Mouse (Mus musculus) kidney, embryonic 16.5 days (tissue): ENCODE results near the gene Fip1l1. TPM values are rescaled to one million over a fixed set of nuclear protein-coding genes. Genes with fewer than 3 reads are reported as not detected.

Source experiments
- ATAC-seq: fragments of 200-750 bp; cut with Nextera tagmentation; 2 replicates; pipeline ENCODE4 v1.8.0; 2017; ENCODE audit warnings: moderate TSS enrichment; ENCODE audit not compliant: low FRiP score, low TSS enrichment
- H3K27ac ChIP-seq: fragments of 300-500 bp; sonication (generic); 2 replicates; pipeline ENCODE4 v1.5.1; 2014; ENCODE audit warnings: low read length
- H3K27me3 ChIP-seq: fragments of 300-500 bp; sonication (generic); 2 replicates; pipeline ENCODE4 v1.6.1; 2014; ENCODE audit warnings: low read length, control low read depth, mixed read lengths; ENCODE audit not compliant: insufficient read depth
- H3K36me3 ChIP-seq: fragments of 300-500 bp; sonication (generic); 2 replicates; pipeline ENCODE4 v1.6.1; 2014; ENCODE audit warnings: low read length, control low read depth, mixed read lengths; ENCODE audit not compliant: insufficient read depth
- H3K4me1 ChIP-seq: fragments of 300-500 bp; sonication (generic); 2 replicates; pipeline ENCODE4 v1.6.1; 2014; ENCODE audit warnings: low read length, control low read depth, mixed read lengths; ENCODE audit not compliant: insufficient read depth
- H3K4me2 ChIP-seq: fragments of 300-500 bp; sonication (generic); replicated peaks from 2 replicates; pipeline ENCODE4 v1.6.1; 2014; ENCODE audit warnings: low read depth, low read length
- H3K4me3 ChIP-seq: fragments of 300-500 bp; sonication (generic); 2 replicates; pipeline ENCODE4 v1.5.1; 2014; ENCODE audit warnings: mild to moderate bottlenecking, low read length
- H3K9ac ChIP-seq: fragments of 300-500 bp; sonication (generic); replicated peaks from 2 replicates; pipeline ENCODE4 v1.6.1; 2014; ENCODE audit warnings: low read length
- H3K9me3 ChIP-seq: fragments of 300-500 bp; sonication (generic); 2 replicates; pipeline ENCODE4 v1.6.1; 2016; ENCODE audit warnings: low read length, control low read depth
- WGBS: fragments of 180-500 bp; shearing (Covaris S2); extraction: QIAGEN DNeasy Blood & Tissue Kit; methylation state at CpG from one replicate; pipeline ENCODE4 v1.1.7; 2014; 5-methylcytosine and 5-hydroxymethylcytosine counted together
- polyA plus RNA-seq: library from polyadenylated mRNA; unstranded; fragments of >200 nt; fragmentation: Nextera tagmentation; extraction: Ambion mirVana; gene quantifications from 2 replicates; pipeline ENCODE4 v1.2.1, GENCODE M21; 2015

Gene Fip1l1
- polyA plus RNA-seq, 1 experiment from 2014 or later = 88.2 TPM

GRCm38 (mm10) chr5:74561151-74561550, 25.9 kb downstream of the Fip1l1 start:
- 84% methylated on average over 1 of the region's 1 CpGs for WGBS
- H3K27ac ChIP-seq = no peak overlapping the region
- H3K4me1 ChIP-seq = no peaks in the 10 kb centered on the region
- no peak overlapping the region for H3K4me3 ChIP-seq
- no peak for ATAC-seq
- H3K36me3 ChIP-seq = peaks cover 47% of the 10 kb centered on the region
- no peaks in the 10 kb centered on the region for H3K27me3 ChIP-seq
- no peak overlapping the region for H3K4me2 ChIP-seq
- H3K9ac ChIP-seq = no peak overlapping the region
- H3K9me3 ChIP-seq = no peaks in the 10 kb centered on the region

- H3K9me3 ChIP-seq = no peaks in the 10 kb centered on the region
- no peaks in the 10 kb centered on the region for H3K27me3 ChIP-seq
- no peaks in the 10 kb centered on the region for H3K4me1 ChIP-seq
- no peak for ATAC-seq
- H3K27ac ChIP-seq = no peak overlapping the region
- 89% methylated on average over 6 of the region's 6 CpGs for WGBS
- H3K36me3 ChIP-seq = peaks cover 34% of the 10 kb centered on the region
- H3K4me2 ChIP-seq = no peak overlapping the region
- no peak overlapping the region for H3K9ac ChIP-seq
- H3K4me3 ChIP-seq = no peak overlapping the region
Measured at GRCm38 (mm10) chr5:74571767-74572166, 36.5 kb downstream of the Fip1l1 start.

GRCm38 (mm10) chr5:74589133-74589532, 53.9 kb downstream of the Fip1l1 start:
- no peaks in the 10 kb centered on the region for H3K27me3 ChIP-seq
- H3K4me1 ChIP-seq = 0 out of 2 replicates have a peak, but pooled peaks cover 3% of the 10 kb centered on the region
- H3K4me2 ChIP-seq = no peak overlapping the region
- WGBS = 60% methylated on average over 7 of the region's 7 CpGs
- no peak overlapping the region for H3K9ac ChIP-seq
- no peaks in the 10 kb centered on the region for H3K9me3 ChIP-seq
- ATAC-seq = peak; percentile 69; the same call in 1 of the 2 replicates
- H3K27ac ChIP-seq = no peak overlapping the region
- no peak overlapping the region for H3K4me3 ChIP-seq
- H3K36me3 ChIP-seq = peaks cover 47% of the 10 kb centered on the region

GRCm38 (mm10) chr5:74591413-74591812, 56.2 kb downstream of the Fip1l1 start:
- Histone ChIP-seq H3K9ac (no peak overlapping the region), H3K4me1 (no peaks in the 10 kb centered on the region), H3K4me3 (no peak overlapping the region), H3K4me2 (no peak overlapping the region), H3K9me3 (no peaks in the 10 kb centered on the region), H3K27me3 (no peaks in the 10 kb centered on the region), H3K36me3 (peaks cover 58% of the 10 kb centered on the region), H3K27ac (no peak overlapping the region)
- ATAC-seq = no peak
- 93% methylated on average over 5 of the region's 5 CpGs for WGBS

GRCm38 (mm10) chr5:74593147-74593546, 57.9 kb downstream of the Fip1l1 start:
- no peaks in the 10 kb centered on the region for H3K27me3 ChIP-seq
- H3K9ac ChIP-seq = no peak overlapping the region
- peaks cover 59% of the 10 kb centered on the region for H3K36me3 ChIP-seq
- WGBS = 86% methylated on average over 8 of the region's 8 CpGs
- no peak overlapping the region for H3K27ac ChIP-seq
- H3K4me3 ChIP-seq = no peak overlapping the region
- no peak overlapping the region for H3K4me2 ChIP-seq
- no peak for ATAC-seq
- H3K9me3 ChIP-seq = no peaks in the 10 kb centered on the region
- H3K4me1 ChIP-seq = no peaks in the 10 kb centered on the region

- 80% methylated on average over 5 of the region's 5 CpGs for WGBS
- ATAC-seq = no peak
- H3K36me3 ChIP-seq = peaks cover 21% of the 10 kb centered on the region
Measured at GRCm38 (mm10) chr5:74600010-74600409, 64.8 kb downstream of the Fip1l1 start.

GRCm38 (mm10) chr5:74601171-74601570, 65.9 kb downstream of the Fip1l1 start:
- 69% methylated on average over 3 of the region's 3 CpGs for WGBS
- H3K27ac ChIP-seq = no peak overlapping the region
- H3K4me1 ChIP-seq = no peaks in the 10 kb centered on the region
- H3K4me3 ChIP-seq = no peak overlapping the region
- peaks cover 15% of the 10 kb centered on the region for H3K36me3 ChIP-seq
- ATAC-seq = no peak
- no peaks in the 10 kb centered on the region for H3K27me3 ChIP-seq
- H3K9me3 ChIP-seq = no peaks in the 10 kb centered on the region
- no peak overlapping the region for H3K9ac ChIP-seq
- no peak overlapping the region for H3K4me2 ChIP-seq

More at GRCm38 (mm10) chr5:74600010-74600409, 64.8 kb downstream of the Fip1l1 start:
- H3K27ac ChIP-seq = no peak overlapping the region
- no peak overlapping the region for H3K4me2 ChIP-seq
- H3K27me3 ChIP-seq = no peaks in the 10 kb centered on the region
- no peaks in the 10 kb centered on the region for H3K4me1 ChIP-seq
- no peak overlapping the region for H3K9ac ChIP-seq
- H3K9me3 ChIP-seq = no peaks in the 10 kb centered on the region
- H3K4me3 ChIP-seq = no peak overlapping the region

- Histone ChIP-seq H3K4me1 (no peaks in the 10 kb centered on the region), H3K9me3 (no peaks in the 10 kb centered on the region), H3K4me2 (no peak overlapping the region), H3K9ac (no peak overlapping the region), H3K36me3 (peaks cover 9% of the 10 kb centered on the region), H3K4me3 (no peak overlapping the region), H3K27ac (no peak overlapping the region), H3K27me3 (no peaks in the 10 kb centered on the region)
- ATAC-seq = no peak
- 63% methylated on average over 6 of the region's 6 CpGs for WGBS
Measured at GRCm38 (mm10) chr5:74601965-74602364, 66.7 kb downstream of the Fip1l1 start.

GRCm38 (mm10) chr5:74602371-74602770, 67.1 kb downstream of the Fip1l1 start:
- no peak overlapping the region for H3K9ac ChIP-seq
- no peaks in the 10 kb centered on the region for H3K9me3 ChIP-seq
- no peak overlapping the region for H3K4me3 ChIP-seq
- no peak overlapping the region for H3K27ac ChIP-seq
- no peak overlapping the region for H3K4me2 ChIP-seq
- H3K36me3 ChIP-seq = peaks cover 6% of the 10 kb centered on the region
- no peaks in the 10 kb centered on the region for H3K27me3 ChIP-seq
- 70% methylated on average over 10 of the region's 10 CpGs for WGBS
- ATAC-seq = no peak
- no peaks in the 10 kb centered on the region for H3K4me1 ChIP-seq

GRCm38 (mm10) chr5:74603306-74603705, 68.1 kb downstream of the Fip1l1 start:
- no peaks in the 10 kb centered on the region for H3K4me1 ChIP-seq
- WGBS = 67% methylated on average over 4 of the region's 4 CpGs
- H3K27me3 ChIP-seq = no peaks in the 10 kb centered on the region
- no peak overlapping the region for H3K9ac ChIP-seq
- H3K9me3 ChIP-seq = no peaks in the 10 kb centered on the region
- no peak overlapping the region for H3K27ac ChIP-seq
- H3K4me2 ChIP-seq = no peak overlapping the region
- no peak for ATAC-seq
- peaks cover 5% of the 10 kb centered on the region for H3K36me3 ChIP-seq
- no peak overlapping the region for H3K4me3 ChIP-seq
